Mouse (Mus musculus) urinary bladder, postnatal 14 days (tissue): ENCODE measurements at regions not wholly inside any gene's neighbourhood (a gene's known extent, or its start where the extent isn't known, plus 50 kb on each side); places are given as distances from the start of the nearest gene placed in this dataset.
A peak's percentile ranks its signal among the peaks of the same experiment; 100 is the strongest.
"Not testable (repeated sequence)": the region's sequence is repeated elsewhere in the genome, so short reads cannot be mapped to it uniquely, and the experiment has no call there.

Experiments
- DNase-seq: peaks from one replicate; pipeline ENCODE4 v3.0.0; 2021; ENCODE audit warnings: low spot score

- not testable (repeated sequence) for DNase-seq
Measured at GRCm38 (mm10) chr10:117448783-117449182, 69.0 kb upstream of the Cpsf6 start.

- no peak for DNase-seq
Measured at GRCm38 (mm10) chr10:117447626-117448025, 67.8 kb upstream of the Cpsf6 start.

GRCm38 (mm10) chr10:117447206-117447605 lies 67.4 kb upstream of the Cpsf6 start:
- no peak for DNase-seq

- DNase-seq = no peak
Measured at GRCm38 (mm10) chr10:117446776-117447175, 67.0 kb upstream of the Cpsf6 start.

GRCm38 (mm10) chr10:117445801-117446490 lies 66.1 kb upstream of the Cpsf6 start:
- no peak for DNase-seq

- DNase-seq = no peak
Measured at GRCm38 (mm10) chr10:117445181-117445790, 65.5 kb upstream of the Cpsf6 start.

GRCm38 (mm10) chr10:117444761-117445160 lies 64.9 kb upstream of the Cpsf6 start:
- no peak for DNase-seq

- no peak for DNase-seq
Measured at GRCm38 (mm10) chr10:117443426-117444350, 63.9 kb upstream of the Cpsf6 start.

GRCm38 (mm10) chr10:117441979-117442803 lies 62.4 kb upstream of the Cpsf6 start:
- DNase-seq = no peak

GRCm38 (mm10) chr10:117441121-117441978 lies 61.5 kb upstream of the Cpsf6 start:
- no peak for DNase-seq

- DNase-seq = no peak
Measured at GRCm38 (mm10) chr10:117440225-117440976, 60.6 kb upstream of the Cpsf6 start.

- DNase-seq = no peak
Measured at GRCm38 (mm10) chr10:117439206-117440110, 59.6 kb upstream of the Cpsf6 start.

- no peak for DNase-seq
Measured at GRCm38 (mm10) chr10:117438614-117439193, 58.9 kb upstream of the Cpsf6 start.

- DNase-seq = no peak
Measured at GRCm38 (mm10) chr10:117437970-117438369, 58.2 kb upstream of the Cpsf6 start.

- DNase-seq = peak; percentile 39
Measured at GRCm38 (mm10) chr10:117436875-117437715, 57.3 kb upstream of the Cpsf6 start.

GRCm38 (mm10) chr10:117436308-117436874 lies 56.6 kb upstream of the Cpsf6 start:
- no peak for DNase-seq

GRCm38 (mm10) chr10:117435734-117436121 lies 55.9 kb upstream of the Cpsf6 start:
- DNase-seq = no peak
